ENCODE assay signal across 15 mouse cellular contexts in genomic region chr11:47524845-47525244, GRCm38 (mm10).
"Had no signal": no experiment of that assay in that cellular context is flagged by ENCODE, and none has a peak within 500 bp of the region (broad histone marks: within the 10 kb centered on the region; RNA-seq: fewer than 3 reads in every experiment).

No protein-coding gene starts in this region.

- ATAC-seq: intestine, postnatal 0 days; lung, postnatal 0 days had no signal

- DNase-seq: kidney, adult 9 months; kidney, postnatal 10 days; kidney, postnatal 4 days; lung, adult 2 months; lung, postnatal 36 days; thymus, adult 2 months; thymus, postnatal 25 days had no signal

- H3K27ac ChIP-seq: layer of hippocampus, adult 2 months; left cerebral cortex, adult 2 months; limb, embryonic 10.5 days; liver, embryonic 15.5 days; stomach, embryonic 15.5 days had no signal

- H3K4me1 ChIP-seq: limb, embryonic 10.5 days; liver, embryonic 15.5 days; stomach, embryonic 15.5 days had no signal

- H3K27me3 ChIP-seq: liver, embryonic 15.5 days; stomach, embryonic 15.5 days had no signal

- H3K9ac ChIP-seq: liver, embryonic 15.5 days; stomach, embryonic 15.5 days had no signal

- H3K4me3 ChIP-seq: layer of hippocampus, adult 2 months; left cerebral cortex, adult 2 months; limb, embryonic 10.5 days; liver, embryonic 15.5 days; stomach, embryonic 15.5 days had no signal

- H3K4me2 ChIP-seq: liver, embryonic 11.5 days; liver, embryonic 15.5 days; stomach, embryonic 15.5 days had no signal

- H3K36me3 ChIP-seq: limb, embryonic 10.5 days; liver, embryonic 15.5 days; stomach, embryonic 15.5 days had no signal

- H3K9me3 ChIP-seq: limb, embryonic 10.5 days; liver, embryonic 15.5 days; stomach, embryonic 15.5 days had no signal
